Mouse (Mus musculus): ENCODE results near the gene Bicc1.

Gene Bicc1

GRCm38 (mm10) chr10:70901193-70901875 lies 258.2 kb downstream of the Bicc1 start:
- DNase-seq (ENCODE audit: inconsistent age in 2 of 2, low spot score in 1 of 2) = peak in 1 of 2 experiments; percentile 19

DNA sequence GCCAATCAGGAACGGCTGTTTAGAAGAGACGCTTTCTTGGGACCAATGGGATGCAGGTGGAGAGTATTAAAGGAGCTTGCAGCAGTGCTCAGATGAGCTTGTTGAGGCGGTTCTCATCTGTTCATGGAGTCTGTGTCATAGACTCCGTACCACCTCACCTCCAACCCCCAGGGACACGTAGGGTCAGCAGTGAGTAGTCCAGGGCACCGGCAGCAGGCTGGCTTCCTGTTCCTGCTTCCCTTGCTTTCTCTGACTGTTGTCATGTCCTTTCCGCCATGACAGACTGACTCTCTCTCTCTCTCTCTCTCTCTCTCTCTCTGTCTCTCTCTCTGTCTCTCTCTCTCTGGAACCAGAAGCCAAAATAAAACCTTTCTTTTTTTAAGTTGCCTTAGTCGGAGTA lies 263.6 kb downstream of the Bicc1 start:
- DNase-seq (ENCODE audit: inconsistent age in 2 of 2, low spot score in 1 of 2) = peak in 1 of 2 experiments; percentile 7

GRCm38 (mm10) chr10:70878046-70878445 lies 281.5 kb downstream of the Bicc1 start:
- DNase-seq (ENCODE audit: inconsistent age in 2 of 2, low spot score in 1 of 2) = peak in 1 of 2 experiments; percentile 3

- DNase-seq (ENCODE audit: inconsistent age in 2 of 2, low spot score in 1 of 2) = peak in 1 of 2 experiments; percentile 15
Measured at GRCm38 (mm10) chr10:70877631-70878030, 281.9 kb downstream of the Bicc1 start.

DNA sequence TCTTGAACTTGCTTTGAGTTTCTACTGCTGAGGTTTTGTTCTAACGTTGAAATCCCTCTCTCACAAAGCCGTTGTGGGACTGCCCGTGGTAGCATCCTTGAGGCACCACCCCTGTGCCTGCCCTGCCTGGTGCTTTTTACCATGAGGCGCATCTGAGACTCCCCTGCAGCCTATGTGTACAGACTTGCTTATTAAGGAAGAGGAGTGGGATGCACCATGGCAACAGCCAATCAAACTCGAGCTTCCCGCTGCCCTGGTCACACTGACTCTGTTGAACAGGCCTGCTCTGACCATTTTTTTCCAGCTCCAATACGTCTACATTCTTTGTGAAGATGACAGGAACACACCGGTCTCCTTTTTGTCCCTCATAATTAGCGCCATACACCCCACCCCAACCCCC lies 283.0 kb downstream of the Bicc1 start:
- peak in 1 of 2 experiments; percentile 11 for DNase-seq (ENCODE audit: inconsistent age in 2 of 2, low spot score in 1 of 2)

DNA sequence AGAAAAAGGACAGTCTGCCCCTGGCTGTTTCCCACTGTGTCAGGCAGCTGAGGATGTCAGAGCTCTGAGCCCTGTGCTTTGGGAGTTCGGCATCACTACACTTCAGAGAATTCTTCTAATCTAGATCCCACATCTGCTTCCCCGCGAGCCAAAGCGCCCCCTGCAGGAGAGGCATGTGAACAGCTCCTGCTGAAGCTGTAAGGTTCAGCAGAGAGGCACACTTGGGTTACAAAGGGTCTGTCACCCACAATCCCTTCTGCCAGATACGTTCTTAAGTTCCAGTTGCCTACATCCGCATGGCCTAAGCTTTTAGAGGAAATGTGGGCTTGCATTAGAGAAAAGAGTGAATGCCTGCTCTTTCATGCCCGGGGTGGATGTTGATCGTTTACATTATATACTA lies 283.4 kb downstream of the Bicc1 start:
- peak in 1 of 2 experiments; percentile 17 for DNase-seq (ENCODE audit: inconsistent age in 2 of 2, low spot score in 1 of 2)

DNA sequence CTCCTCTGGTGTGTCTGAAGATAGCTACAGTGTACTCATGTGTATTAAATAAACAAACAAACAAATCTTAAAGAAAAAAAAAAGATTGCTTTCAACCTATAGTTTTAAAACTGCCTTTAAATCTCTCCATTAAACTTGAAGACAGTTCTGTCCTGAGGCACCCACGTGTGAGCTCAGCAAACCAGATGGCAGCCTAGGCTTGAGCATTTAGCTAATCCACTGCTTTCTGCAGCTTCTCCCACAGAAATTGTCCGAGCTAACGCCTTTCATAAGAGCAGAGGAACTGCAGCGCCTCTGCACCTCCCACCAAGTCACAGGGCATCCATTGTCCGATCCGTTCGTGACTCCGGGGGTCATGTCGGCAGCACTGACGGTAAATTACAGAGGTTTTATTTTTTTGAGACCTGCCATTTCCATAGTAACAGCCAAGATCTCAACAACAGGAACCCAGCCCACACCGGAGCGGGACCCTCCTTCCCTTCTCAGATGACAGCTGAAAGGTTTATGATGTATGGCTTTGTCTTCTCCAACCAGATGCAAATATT lies 284.4 kb downstream of the Bicc1 start:
- peak in 1 of 2 experiments; percentile 11 for DNase-seq (ENCODE audit: inconsistent age in 2 of 2, low spot score in 1 of 2)
